Mouse (Mus musculus) ES-E14 (cell line): ENCODE results near the gene Tfrc. TPM values are rescaled to one million over a fixed set of nuclear protein-coding genes. Genes with fewer than 3 reads are reported as not detected.

Experiments
- DNase-seq: peaks from one replicate; pipeline ENCODE4 v3.0.0-alpha.2; 2013; ENCODE audit warnings: low read depth, low spot score
- H3K27ac ChIP-seq: 2 replicates; pipeline ENCODE4 v1.5.1; 2012; ENCODE audit warnings: low read depth, mild to moderate bottlenecking, low read length, moderate library complexity, mixed read lengths; ENCODE audit not compliant: poor library complexity, insufficient read depth, severe bottlenecking
- H3K36me3 ChIP-seq: 2 replicates; pipeline ENCODE4 v1.6.1; 2012; ENCODE audit warnings: mild to moderate bottlenecking, low read length, moderate library complexity, mixed read lengths; ENCODE audit not compliant: control insufficient read depth, poor library complexity, insufficient read depth, severe bottlenecking
- H3K4me1 ChIP-seq, 2 experiments: fragments of 150-350 bp in 1 of 2; sonication (generic) in 1 of 2; 2 replicates each; pipeline ENCODE4 v1.6.1; 2012; ENCODE audit warnings: low read length in 2 of 2, mild to moderate bottlenecking in 1 of 2, mixed read lengths in 1 of 2; ENCODE audit not compliant: control insufficient read depth in 2 of 2, insufficient read depth in 2 of 2, poor library complexity in 1 of 2
- H3K4me3 ChIP-seq, 2 experiments: fragments of 150-350 bp in 1 of 2; sonication (generic) in 1 of 2; 2 replicates each; pipeline ENCODE4 v1.5.1; 2012; ENCODE audit warnings: low read length in 2 of 2, low read depth in 1 of 2, mild to moderate bottlenecking in 1 of 2, mixed read lengths in 1 of 2; ENCODE audit not compliant: insufficient read depth in 1 of 2, poor library complexity in 1 of 2, severe bottlenecking in 1 of 2
- H3K9ac ChIP-seq: 2 replicates; pipeline ENCODE4 v1.6.1; 2012; ENCODE audit warnings: low read depth, mild to moderate bottlenecking, low read length, mixed read lengths; ENCODE audit not compliant: poor library complexity, insufficient read depth, severe bottlenecking
- H3K9me3 ChIP-seq: fragments of 150-350 bp; sonication (generic); 2 replicates; pipeline ENCODE4 v1.6.1; 2012; ENCODE audit warnings: low read depth, mild to moderate bottlenecking, low read length; ENCODE audit not compliant: control insufficient read depth, insufficient read depth
- CHD2 ChIP-seq: IDR thresholded peaks from 2 replicates; pipeline ENCODE4 v1.6.1; 2014; ENCODE audit warnings: mild to moderate bottlenecking, low read depth, low read length, inconsistent platforms
- HCFC1 ChIP-seq: IDR thresholded peaks from 2 replicates; pipeline ENCODE4 v1.6.1; 2012; ENCODE audit warnings: low read length, inconsistent platforms, borderline replicate concordance; ENCODE audit not compliant: insufficient read depth
- MAFK ChIP-seq: IDR thresholded peaks from 2 replicates; pipeline ENCODE4 v1.6.1; 2014; ENCODE audit warnings: mild to moderate bottlenecking, low read depth, low read length, inconsistent platforms; ENCODE audit not compliant: insufficient read depth
- ZC3H11A ChIP-seq: IDR thresholded peaks from 2 replicates; pipeline ENCODE4 v1.6.1; 2012; ENCODE audit warnings: low read depth, mild to moderate bottlenecking, inconsistent platforms, low read length, borderline replicate concordance
- ZNF384 ChIP-seq: IDR thresholded peaks from 2 replicates; pipeline ENCODE4 v1.6.1; 2012; ENCODE audit warnings: low read depth, low read length, inconsistent platforms
- in situ Hi-C, 2 experiments: fragments of 600-800 bp; cut with MboI; formaldehyde crosslinking; loops; one replicate each; pipeline ENCODE4 v1.15.1; 2025; ENCODE audit warnings: low sequenced_read_pairs in 2 of 2, inconsistent platforms in 1 of 2; ENCODE audit not compliant: unreplicated experiment in 2 of 2
- total RNA-seq: library from RNA; depleted of rRNA; stranded (reverse); fragments of 300-350 nt; gene quantifications from 2 replicates; pipeline ENCODE4 v1.2.3, GENCODE M21; 2012

Gene Tfrc
- total RNA-seq, 1 experiment, result 334 TPM

GRCm38 (mm10) chr16:32632328-32632824 is 23.7 kb downstream of the Tfrc start:
- in situ Hi-C loops, result no loop called here
- Histone ChIP-seq H3K9me3 (no peaks in the 10 kb centered on the region), H3K27ac (no peak overlapping the region), H3K36me3 (peaks cover 15% of the 10 kb centered on the region), H3K4me1 (peaks cover 2 to 11% of the 10 kb centered on the region in 2 experiments; a peak in 2 of 4 replicates), H3K4me3 (no peak overlapping the region), H3K9ac (no peak overlapping the region)
- TF ChIP-seq MAFK (no peak), CHD2 (no peak), ZNF384 (no peak), ZC3H11A (no peak), HCFC1 (no peak)
- DNase-seq, result no peak

DNA sequence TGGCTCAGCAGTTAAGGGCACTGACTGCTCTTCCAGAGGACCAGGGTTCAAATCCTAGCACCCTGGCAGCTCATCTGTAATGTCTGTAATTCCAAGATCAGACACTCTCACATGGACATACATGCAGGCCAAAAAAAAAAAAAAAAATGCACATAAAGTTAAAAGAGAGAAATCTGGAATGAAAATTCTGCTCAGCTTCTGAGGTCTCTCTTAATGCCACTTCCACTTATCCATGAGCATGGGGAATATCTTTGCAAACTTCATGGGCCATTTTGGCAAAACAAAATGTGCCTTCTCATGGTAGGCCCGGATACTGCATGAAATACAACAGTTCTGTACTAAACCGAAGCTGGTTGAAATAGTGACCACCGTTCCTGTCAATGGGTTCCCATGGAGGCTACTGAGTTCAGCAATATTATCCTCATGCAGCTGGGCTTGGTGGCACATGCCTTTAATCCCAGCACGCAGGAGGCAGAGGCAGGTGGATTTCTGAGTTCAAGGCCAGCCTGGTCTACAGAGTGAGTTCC is 24.8 kb downstream of the Tfrc start:
- Histone ChIP-seq H3K4me1 (peaks cover 2 to 15% of the 10 kb centered on the region in 2 experiments; a peak in 2 of 4 replicates), H3K9ac (no peak overlapping the region), H3K4me3 (no peak overlapping the region), H3K27ac (no peak overlapping the region), H3K9me3 (no peaks in the 10 kb centered on the region), H3K36me3 (peaks cover 12% of the 10 kb centered on the region; the same call in 1 of the 2 replicates)
- in situ Hi-C loops, result no loop called here
- TF ChIP-seq ZNF384, result no peak
- no peak for TF ChIP-seq CHD2
- no peak for TF ChIP-seq HCFC1
- no peak for TF ChIP-seq ZC3H11A
- TF ChIP-seq MAFK, result no peak
- DNase-seq, result no peak

DNA sequence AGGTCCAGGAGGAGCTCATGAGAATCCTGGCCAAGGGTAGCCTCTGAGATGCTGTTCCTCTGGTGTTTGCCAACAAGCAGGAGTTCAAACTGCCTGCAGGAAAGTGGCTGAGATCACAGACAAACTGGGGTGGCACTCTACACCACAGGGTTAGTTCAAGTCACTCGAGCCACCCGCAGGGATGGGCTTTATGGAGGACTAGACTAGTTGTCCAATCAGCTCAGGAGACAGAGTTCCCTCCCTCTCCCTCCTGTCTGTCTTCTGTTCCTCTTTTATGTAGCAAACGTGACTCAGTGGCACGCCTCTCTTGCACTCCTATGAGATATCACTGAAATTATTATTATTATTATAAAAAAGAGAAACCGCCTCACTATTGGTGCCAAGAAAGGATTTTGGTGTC is 25.5 kb downstream of the Tfrc start:
- in situ Hi-C loops, result no loop called here
- Histone ChIP-seq H3K36me3 (peaks cover 10% of the 10 kb centered on the region; the same call in 1 of the 2 replicates), H3K4me1 (peaks cover 2 to 17% of the 10 kb centered on the region in 2 experiments; a peak in 2 of 4 replicates), H3K4me3 (no peak overlapping the region), H3K9me3 (no peaks in the 10 kb centered on the region), H3K27ac (no peak overlapping the region), H3K9ac (no peak overlapping the region)
- DNase-seq, result no peak
- TF ChIP-seq HCFC1 (no peak), MAFK (no peak), ZNF384 (no peak), CHD2 (no peak)

DNA sequence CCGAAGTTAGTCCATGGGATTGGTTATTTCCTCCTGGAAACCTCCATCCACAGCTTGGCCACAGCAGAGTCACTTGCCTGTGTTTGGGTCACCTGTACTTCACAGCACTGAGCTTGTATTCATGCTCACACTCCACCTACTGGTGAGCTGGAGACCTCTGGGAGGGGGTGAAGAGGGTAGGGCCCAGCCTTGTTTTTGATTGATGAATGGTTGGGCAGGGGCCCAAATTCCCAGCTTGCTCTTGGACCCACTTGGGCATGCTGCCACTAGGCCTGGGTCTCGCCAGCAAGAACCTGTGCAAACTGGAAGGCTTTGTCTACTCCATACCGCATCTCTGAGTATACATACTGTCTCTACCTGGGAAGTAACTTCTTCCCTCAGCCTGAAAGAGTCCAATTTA is 26.6 kb downstream of the Tfrc start:
- no peak overlapping the region for H3K4me3 ChIP-seq
- peaks cover 7% of the 10 kb centered on the region; the same call in 1 of the 2 replicates for H3K36me3 ChIP-seq
- H3K9me3 ChIP-seq, result no peaks in the 10 kb centered on the region
- H3K9ac ChIP-seq, result no peak overlapping the region
- TF ChIP-seq ZNF384, result no peak
- TF ChIP-seq MAFK, result no peak
- TF ChIP-seq ZC3H11A, result no peak
- no peak for TF ChIP-seq CHD2
- TF ChIP-seq HCFC1, result no peak
- no peak overlapping the region for H3K27ac ChIP-seq
- in situ Hi-C loops, result no loop called here
- no peak for DNase-seq
- H3K4me1 ChIP-seq, result peaks cover 2 to 17% of the 10 kb centered on the region in 2 experiments; a peak in 2 of 4 replicates

GRCm38 (mm10) chr16:32636331-32636730 is 27.6 kb downstream of the Tfrc start:
- Histone ChIP-seq H3K4me3 (no peak overlapping the region), H3K9me3 (no peaks in the 10 kb centered on the region), H3K36me3 (peaks cover 4% of the 10 kb centered on the region; the same call in 1 of the 2 replicates), H3K9ac (no peak overlapping the region), H3K4me1 (peaks cover 2 to 17% of the 10 kb centered on the region in 2 experiments; a peak in 2 of 4 replicates), H3K27ac (no peak overlapping the region)
- no peak for DNase-seq
- in situ Hi-C loops, result no loop called here
- TF ChIP-seq MAFK (no peak), ZNF384 (no peak), CHD2 (no peak), HCFC1 (no peak)
